Mouse (Mus musculus) intestine, embryonic 16.5 days (tissue): ENCODE results near the gene Aamdc. TPM values are rescaled to one million over a fixed set of nuclear protein-coding genes. Genes with fewer than 3 reads are reported as not detected.
A peak's percentile ranks its signal among the peaks of the same experiment; 100 is the strongest.

Experiments used
- ATAC-seq: fragments of 200-750 bp; cut with Nextera tagmentation; 2 replicates; pipeline ENCODE4 v1.8.0; 2017; ENCODE audit warnings: moderate TSS enrichment, moderate library complexity
- H3K27ac ChIP-seq: fragments of 300-500 bp; sonication (generic); 2 replicates; pipeline ENCODE4 v1.5.1; 2014; ENCODE audit warnings: mild to moderate bottlenecking, low read length
- H3K27me3 ChIP-seq: fragments of 300-500 bp; sonication (generic); replicated peaks from 2 replicates; pipeline ENCODE4 v1.6.1; 2014; ENCODE audit warnings: low read length, control low read depth, mixed read lengths; ENCODE audit not compliant: control insufficient read depth, insufficient read depth
- H3K36me3 ChIP-seq: fragments of 300-500 bp; sonication (generic); 2 replicates; pipeline ENCODE4 v1.6.1; 2014; ENCODE audit warnings: low read length, control low read depth; ENCODE audit not compliant: control insufficient read depth, insufficient read depth
- H3K4me1 ChIP-seq: fragments of 300-500 bp; sonication (generic); 2 replicates; pipeline ENCODE4 v1.6.1; 2014; ENCODE audit warnings: low read length, control low read depth, mixed read lengths; ENCODE audit not compliant: control insufficient read depth, insufficient read depth
- H3K4me2 ChIP-seq: fragments of 300-500 bp; sonication (generic); 2 replicates; pipeline ENCODE4 v1.6.1; 2014; ENCODE audit warnings: low read depth, low read length, control low read depth
- H3K4me3 ChIP-seq: fragments of 300-500 bp; sonication (generic); 2 replicates; pipeline ENCODE4 v1.5.1; 2014; ENCODE audit warnings: mild to moderate bottlenecking, low read length
- H3K9ac ChIP-seq: fragments of 300-500 bp; sonication (generic); 2 replicates; pipeline ENCODE4 v1.6.1; 2014; ENCODE audit warnings: low read depth, low read length
- H3K9me3 ChIP-seq: fragments of 300-500 bp; sonication (generic); 2 replicates; pipeline ENCODE4 v1.6.1; 2016; ENCODE audit warnings: low read length, control low read depth; ENCODE audit not compliant: control insufficient read depth
- WGBS: fragments of 180-500 bp; shearing (Covaris S2); extraction: QIAGEN DNeasy Blood & Tissue Kit; methylation state at CpG from one replicate; pipeline ENCODE4 v1.1.7; 2014; 5-methylcytosine and 5-hydroxymethylcytosine counted together
- polyA plus RNA-seq: library from polyadenylated mRNA; unstranded; fragments of >200 nt; fragmentation: Nextera tagmentation; extraction: Ambion mirVana; gene quantifications from 2 replicates; pipeline ENCODE4 v1.2.1, GENCODE M21; 2015

The Aamdc gene
- polyA plus RNA-seq, 1 experiment from 2014 or later: 81.8 TPM

- Histone ChIP-seq H3K36me3 (no peaks in the 10 kb centered on the region), H3K4me2 (no peak overlapping the region), H3K4me3 (no peak overlapping the region), H3K27me3 (no peaks in the 10 kb centered on the region), H3K9me3 (no peaks in the 10 kb centered on the region), H3K27ac (no peak overlapping the region), H3K9ac (no peak overlapping the region), H3K4me1 (peaks cover 8% of the 10 kb centered on the region; the same call in 1 of the 2 replicates)
- no peak for ATAC-seq
- 72% methylated on average over 5 of the region's 5 CpGs for WGBS
Measured at GRCm38 (mm10) chr7:97588506-97588905, 9.2 kb upstream of the Aamdc start.

- H3K4me3 ChIP-seq: peak overlapping the region; percentile 100
- peak overlapping the region; percentile 70 for H3K4me2 ChIP-seq
- peak; percentile 52 for ATAC-seq
- H3K4me1 ChIP-seq: peaks cover 6% of the 10 kb centered on the region
- H3K27ac ChIP-seq: peak overlapping the region; percentile 98
- H3K9ac ChIP-seq: peak overlapping the region; percentile 100
- no peaks in the 10 kb centered on the region for H3K27me3 ChIP-seq
- peaks cover 3% of the 10 kb centered on the region; the same call in 1 of the 2 replicates for H3K9me3 ChIP-seq
- WGBS: under 1% methylated on average over 11 of the region's 11 CpGs
- H3K36me3 ChIP-seq: no peaks in the 10 kb centered on the region
Measured at GRCm38 (mm10) chr7:97580843-97581214, 1.5 kb upstream of the Aamdc start.

GRCm38 (mm10) chr7:97579976-97580842 is 912 bp upstream of the Aamdc start:
- peak overlapping the region; percentile 70 for H3K4me2 ChIP-seq
- peak; percentile 33 for ATAC-seq
- H3K36me3 ChIP-seq: no peaks in the 10 kb centered on the region
- H3K27me3 ChIP-seq: no peaks in the 10 kb centered on the region
- peaks cover 6% of the 10 kb centered on the region for H3K4me1 ChIP-seq
- peak overlapping the region; percentile 98 for H3K27ac ChIP-seq
- WGBS: under 1% methylated on average over 47 of the region's 65 CpGs
- peak overlapping the region; percentile 100 for H3K4me3 ChIP-seq
- H3K9me3 ChIP-seq: peaks cover 3% of the 10 kb centered on the region; the same call in 1 of the 2 replicates
- peak overlapping the region; percentile 100 for H3K9ac ChIP-seq

GRCm38 (mm10) chr7:97578361-97579066 is 783 bp downstream of the Aamdc start:
- Histone ChIP-seq H3K9me3 (peaks cover 3% of the 10 kb centered on the region; the same call in 1 of the 2 replicates), H3K4me2 (peak overlapping the region; percentile 71), H3K27ac (peak overlapping the region; percentile 83), H3K4me1 (peaks cover 6% of the 10 kb centered on the region), H3K27me3 (no peaks in the 10 kb centered on the region), H3K36me3 (no peaks in the 10 kb centered on the region), H3K9ac (peak overlapping the region; percentile 100), H3K4me3 (peak overlapping the region; percentile 100)
- WGBS: 25% methylated on average over 8 of the region's 8 CpGs
- ATAC-seq: peak; percentile 1; the same call in 1 of the 2 replicates

- 85% methylated on average over 1 of the region's 1 CpGs for WGBS
- H3K9ac ChIP-seq: no peak overlapping the region
- no peaks in the 10 kb centered on the region for H3K27me3 ChIP-seq
- no peaks in the 10 kb centered on the region for H3K9me3 ChIP-seq
- no peak for ATAC-seq
- H3K27ac ChIP-seq: no peak overlapping the region
- H3K4me1 ChIP-seq: no peaks in the 10 kb centered on the region
- H3K36me3 ChIP-seq: no peaks in the 10 kb centered on the region
- H3K4me2 ChIP-seq: no peak overlapping the region
- no peak overlapping the region for H3K4me3 ChIP-seq
Measured at GRCm38 (mm10) chr7:97570389-97570788, 8.9 kb downstream of the Aamdc start.

GRCm38 (mm10) chr7:97569372-97569771 is 9.9 kb downstream of the Aamdc start:
- Histone ChIP-seq H3K9ac (no peak overlapping the region), H3K27me3 (no peaks in the 10 kb centered on the region), H3K36me3 (no peaks in the 10 kb centered on the region), H3K27ac (no peak overlapping the region), H3K4me2 (no peak overlapping the region), H3K4me1 (no peaks in the 10 kb centered on the region), H3K9me3 (no peaks in the 10 kb centered on the region), H3K4me3 (no peak overlapping the region)
- 79% methylated on average over 4 of the region's 4 CpGs for WGBS
- no peak for ATAC-seq

GRCm38 (mm10) chr7:97563576-97563975 is 15.7 kb downstream of the Aamdc start:
- H3K36me3 ChIP-seq: no peaks in the 10 kb centered on the region
- H3K4me1 ChIP-seq: no peaks in the 10 kb centered on the region
- no peak overlapping the region for H3K27ac ChIP-seq
- H3K9me3 ChIP-seq: no peaks in the 10 kb centered on the region
- H3K27me3 ChIP-seq: no peaks in the 10 kb centered on the region
- ATAC-seq: no peak
- WGBS: 82% methylated on average over 2 of the region's 2 CpGs
- H3K4me2 ChIP-seq: no peak overlapping the region
- H3K4me3 ChIP-seq: no peak overlapping the region
- H3K9ac ChIP-seq: no peak overlapping the region

GRCm38 (mm10) chr7:97550673-97551072 is 28.6 kb downstream of the Aamdc start:
- ATAC-seq: no peak
- H3K4me1 ChIP-seq: no peaks in the 10 kb centered on the region
- H3K27me3 ChIP-seq: no peaks in the 10 kb centered on the region
- H3K9me3 ChIP-seq: no peaks in the 10 kb centered on the region
- no peak overlapping the region for H3K4me3 ChIP-seq
- H3K36me3 ChIP-seq: no peaks in the 10 kb centered on the region
- no peak overlapping the region for H3K4me2 ChIP-seq
- H3K9ac ChIP-seq: no peak overlapping the region
- WGBS: 91% methylated on average over 9 of the region's 9 CpGs
- no peak overlapping the region for H3K27ac ChIP-seq

- 91% methylated on average over 10 of the region's 10 CpGs for WGBS
- Histone ChIP-seq H3K27ac (no peak overlapping the region), H3K4me2 (no peak overlapping the region), H3K4me1 (no peaks in the 10 kb centered on the region), H3K4me3 (no peak overlapping the region), H3K27me3 (no peaks in the 10 kb centered on the region), H3K9ac (no peak overlapping the region), H3K9me3 (no peaks in the 10 kb centered on the region), H3K36me3 (no peaks in the 10 kb centered on the region)
- no peak for ATAC-seq
Measured at GRCm38 (mm10) chr7:97549301-97549700, 30.0 kb downstream of the Aamdc start.
